Mouse (Mus musculus) limb, embryonic 11.5 days (tissue): Measurements from ENCODE around the gene Klf16. TPM values are rescaled to one million over a fixed set of nuclear protein-coding genes. Genes with fewer than 3 reads are reported as not detected.
"Not testable (repeated sequence)": the region's sequence is repeated elsewhere in the genome, so short reads cannot be mapped to it uniquely, and the experiment has no call there.

Experiments
- ATAC-seq: fragments of 200-750 bp; cut with Nextera tagmentation; 2 replicates; pipeline ENCODE4 v1.8.0; 2017; ENCODE audit warnings: low read depth; ENCODE audit not compliant: insufficient number of reproducible peaks, low FRiP score, low TSS enrichment
- DNase-seq: peaks from one replicate; pipeline ENCODE4 v3.0.0-alpha.2; 2015; ENCODE audit warnings: low spot score
- H3K27ac ChIP-seq: fragments of 300-500 bp; sonication (generic); replicated peaks from 2 replicates; pipeline ENCODE4 v1.5.1; 2014; ENCODE audit warnings: low read depth, mild to moderate bottlenecking, low read length
- H3K27me3 ChIP-seq: fragments of 300-500 bp; sonication (generic); 2 replicates; pipeline ENCODE4 v1.6.1; 2014; ENCODE audit warnings: mild to moderate bottlenecking, low read length, mixed read lengths; ENCODE audit not compliant: control insufficient read depth, insufficient read depth
- H3K36me3 ChIP-seq: fragments of 300-500 bp; sonication (generic); 2 replicates; pipeline ENCODE4 v1.6.1; 2014; ENCODE audit warnings: mild to moderate bottlenecking, low read length, moderate library complexity, mixed read lengths; ENCODE audit not compliant: control insufficient read depth, insufficient read depth
- H3K4me1 ChIP-seq: fragments of 300-500 bp; sonication (generic); 2 replicates; pipeline ENCODE4 v1.6.1; 2014; ENCODE audit warnings: low read length, mixed read lengths; ENCODE audit not compliant: control insufficient read depth, insufficient read depth
- H3K4me2 ChIP-seq: fragments of 300-500 bp; sonication (generic); 2 replicates; pipeline ENCODE4 v1.6.1; 2014; ENCODE audit warnings: low read depth, mild to moderate bottlenecking, moderate library complexity; ENCODE audit not compliant: severe bottlenecking
- H3K4me3 ChIP-seq: fragments of 300-500 bp; sonication (generic); 2 replicates; pipeline ENCODE4 v1.5.1; 2014; ENCODE audit warnings: low read depth, low read length
- H3K9ac ChIP-seq: fragments of 300-500 bp; sonication (generic); 2 replicates; pipeline ENCODE4 v1.6.1; 2014; ENCODE audit warnings: mild to moderate bottlenecking, low read length
- H3K9me3 ChIP-seq: fragments of 300-500 bp; sonication (generic); 2 replicates; pipeline ENCODE4 v1.6.1; 2016; ENCODE audit warnings: low read length; ENCODE audit not compliant: control insufficient read depth
- WGBS: fragments of 180-500 bp; shearing (Covaris S2); extraction: QIAGEN DNeasy Blood & Tissue Kit; methylation state at CpG from one replicate; pipeline ENCODE4 v1.1.7; 2014; 5-methylcytosine and 5-hydroxymethylcytosine counted together
- polyA plus RNA-seq: library from polyadenylated mRNA; unstranded; fragments of >200 nt; fragmentation: Nextera tagmentation; extraction: Ambion mirVana; gene quantifications from 2 replicates; pipeline ENCODE4 v1.2.1, GENCODE M21; 2014

Gene Klf16
- polyA plus RNA-seq, 1 experiment from 2014 or later: 5.7 TPM

DNA sequence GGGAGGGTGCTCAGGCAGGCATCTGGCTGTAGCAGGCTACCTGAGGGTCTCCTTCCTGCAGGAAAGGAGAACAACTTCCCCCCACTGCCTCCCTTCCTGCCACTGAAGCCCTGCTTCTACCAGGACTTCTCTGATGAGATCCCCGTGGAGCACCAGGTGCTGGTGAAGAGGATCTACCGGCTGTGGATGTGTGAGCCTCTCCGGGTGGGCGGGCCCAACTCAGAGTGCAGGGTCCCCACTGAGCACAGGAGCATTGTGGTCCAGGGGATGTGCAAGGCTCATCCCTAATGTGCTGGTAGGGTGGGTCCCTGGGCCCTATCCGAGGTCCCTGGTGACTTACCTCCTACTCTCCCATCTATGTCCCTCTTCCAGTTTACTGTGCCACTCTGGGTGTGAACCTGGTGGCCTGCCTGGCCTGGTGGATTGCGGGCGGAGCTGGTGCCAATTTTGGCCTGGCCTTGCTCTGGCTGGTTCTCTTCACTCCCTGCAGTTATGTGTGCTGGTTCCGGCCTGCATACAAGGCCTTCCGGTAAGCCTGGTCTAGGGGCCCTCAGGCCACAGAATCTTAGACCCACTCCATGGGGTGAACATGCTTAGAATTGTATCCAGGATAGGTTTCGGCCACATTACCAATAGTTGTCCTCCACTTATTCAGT is 32.3 kb upstream of the Klf16 start:
- peaks cover 28% of the 10 kb centered on the region for H3K36me3 ChIP-seq
- no peak for ATAC-seq
- 89% methylated on average over 10 of the region's 10 CpGs for WGBS

GRCm38 (mm10) chr10:80608435-80608834 is 31.3 kb upstream of the Klf16 start:
- WGBS: 87% methylated on average over 3 of the region's 3 CpGs
- no peak overlapping the region for H3K9ac ChIP-seq
- H3K9me3 ChIP-seq: no peaks in the 10 kb centered on the region
- no peak overlapping the region for H3K4me3 ChIP-seq
- H3K4me1 ChIP-seq: peaks cover 8% of the 10 kb centered on the region
- no peaks in the 10 kb centered on the region for H3K27me3 ChIP-seq
- H3K27ac ChIP-seq: no peak overlapping the region
- ATAC-seq: no peak
- peaks cover 25% of the 10 kb centered on the region for H3K36me3 ChIP-seq
- no peak overlapping the region for H3K4me2 ChIP-seq
- no peak for DNase-seq

More for the DNA sequence above, 32.3 kb upstream of the Klf16 start:
- Histone ChIP-seq H3K9me3 (no peaks in the 10 kb centered on the region), H3K4me1 (0 out of 2 replicates have a peak, but pooled peaks cover under 1% of the 10 kb centered on the region), H3K4me3 (no peak overlapping the region), H3K27ac (no peak overlapping the region), H3K9ac (no peak overlapping the region), H3K27me3 (no peaks in the 10 kb centered on the region), H3K4me2 (no peak overlapping the region)
- DNase-seq: no peak

GRCm38 (mm10) chr10:80606737-80607350 is 29.7 kb upstream of the Klf16 start:
- Histone ChIP-seq H3K4me3 (no peak overlapping the region), H3K9ac (no peak overlapping the region), H3K4me2 (no peak overlapping the region), H3K27me3 (no peaks in the 10 kb centered on the region), H3K4me1 (peaks cover 11% of the 10 kb centered on the region), H3K9me3 (no peaks in the 10 kb centered on the region), H3K27ac (no peak overlapping the region), H3K36me3 (peaks cover 19% of the 10 kb centered on the region)
- 96% methylated on average over 34 of the region's 34 CpGs for WGBS
- ATAC-seq (no peak), DNase-seq (no peak)

DNA sequence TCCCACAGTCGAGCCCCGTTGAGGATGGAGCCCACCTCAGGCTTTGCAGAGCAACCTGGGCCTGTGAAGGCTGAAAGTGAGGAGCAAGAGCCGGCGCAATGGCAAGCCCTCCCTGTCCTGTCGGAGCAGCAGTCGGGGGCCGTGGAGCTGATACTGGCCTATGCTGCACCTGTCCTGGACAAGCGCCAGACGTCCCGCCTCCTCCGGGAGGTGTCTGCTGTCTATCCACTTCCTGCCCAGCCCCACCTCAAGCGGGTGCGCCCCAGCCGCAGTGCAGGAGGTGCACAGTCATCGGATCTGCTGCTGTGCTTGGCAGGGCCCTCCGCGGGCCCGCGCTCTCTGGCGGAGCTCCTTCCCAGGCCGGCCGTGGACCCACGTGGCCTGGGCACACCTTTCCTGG is 29.2 kb upstream of the Klf16 start:
- peaks cover 11% of the 10 kb centered on the region for H3K4me1 ChIP-seq
- H3K9ac ChIP-seq: no peak overlapping the region
- no peak for DNase-seq
- ATAC-seq: no peak
- no peak overlapping the region for H3K4me3 ChIP-seq
- no peak overlapping the region for H3K4me2 ChIP-seq
- no peaks in the 10 kb centered on the region for H3K9me3 ChIP-seq
- no peak overlapping the region for H3K27ac ChIP-seq
- no peaks in the 10 kb centered on the region for H3K27me3 ChIP-seq
- H3K36me3 ChIP-seq: peaks cover 16% of the 10 kb centered on the region
- WGBS: 92% methylated on average over 23 of the region's 23 CpGs

DNA sequence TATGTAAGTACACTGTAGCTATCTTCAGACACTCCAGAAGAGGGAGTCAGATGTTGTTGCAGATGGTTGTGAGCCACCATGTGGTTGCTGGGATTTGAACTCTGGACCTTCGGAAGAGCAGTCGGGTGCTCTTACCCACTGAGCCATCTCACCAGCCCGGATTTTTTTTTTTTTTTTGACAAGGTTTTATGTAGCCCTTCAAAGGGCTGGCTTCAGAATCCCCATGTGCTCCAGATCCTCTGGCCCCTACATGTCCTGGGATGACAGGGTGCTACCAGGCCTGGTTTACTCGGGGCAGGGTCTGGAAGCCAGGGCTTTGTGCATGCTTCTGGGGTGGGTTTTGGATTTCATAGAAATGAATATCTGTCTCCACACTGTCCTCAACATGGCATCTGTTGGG is 28.6 kb upstream of the Klf16 start, which contains the start of gene Gm49322:
Gm49322 (plus strand) TSS at position 301 of the 400 bp plus-strand sequence.
- not testable (repeated sequence) for H3K4me2 ChIP-seq, H3K9me3 ChIP-seq, DNase-seq, H3K27me3 ChIP-seq, H3K27ac ChIP-seq, H3K9ac ChIP-seq, H3K4me3 ChIP-seq, ATAC-seq
- peaks cover 11% of the 10 kb centered on the region for H3K4me1 ChIP-seq
- WGBS: 91% methylated on average over 3 of the region's 4 CpGs
- peaks cover 14% of the 10 kb centered on the region for H3K36me3 ChIP-seq

DNA sequence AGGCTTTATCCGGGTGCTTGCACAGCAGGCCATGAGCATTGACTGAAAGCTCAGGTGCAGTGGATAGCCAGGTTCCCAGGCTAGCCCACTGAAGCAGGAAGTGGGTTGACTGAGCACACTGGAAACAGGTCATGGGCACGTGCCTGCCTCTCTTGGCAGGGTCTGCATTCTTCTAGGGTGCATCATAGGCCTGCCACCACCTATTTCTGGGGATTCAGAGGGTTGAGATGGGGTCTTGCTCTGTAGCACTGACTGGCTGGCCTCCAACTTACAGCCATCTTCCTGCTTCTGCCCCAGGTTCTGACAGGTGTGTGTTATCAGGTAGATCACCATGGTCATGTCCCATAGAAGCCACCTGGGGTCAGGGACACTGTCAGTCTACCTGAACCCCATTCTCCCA is 27.9 kb upstream of the Klf16 start:
- no peak for ATAC-seq
- H3K4me1 ChIP-seq: peaks cover 11% of the 10 kb centered on the region
- 94% methylated on average over 2 of the region's 2 CpGs for WGBS
- no peaks in the 10 kb centered on the region for H3K27me3 ChIP-seq
- DNase-seq: no peak
- H3K4me3 ChIP-seq: no peak overlapping the region
- H3K36me3 ChIP-seq: peaks cover 14% of the 10 kb centered on the region
- no peaks in the 10 kb centered on the region for H3K9me3 ChIP-seq
- no peak overlapping the region for H3K27ac ChIP-seq
- H3K4me2 ChIP-seq: no peak overlapping the region
- H3K9ac ChIP-seq: no peak overlapping the region

- peaks cover 14% of the 10 kb centered on the region for H3K36me3 ChIP-seq
- H3K4me2 ChIP-seq: peak overlapping the region; percentile 90; the same call in 1 of the 2 replicates
- H3K9me3 ChIP-seq: no peaks in the 10 kb centered on the region
- no peaks in the 10 kb centered on the region for H3K27me3 ChIP-seq
- no peak overlapping the region for H3K27ac ChIP-seq
- ATAC-seq (no peak), DNase-seq (no peak)
- H3K4me1 ChIP-seq: peaks cover 11% of the 10 kb centered on the region
- 86% methylated on average over 7 of the region's 7 CpGs for WGBS
- H3K9ac ChIP-seq: peak overlapping the region; percentile 53; the same call in 1 of the 2 replicates
- peak overlapping the region; percentile 71 for H3K4me3 ChIP-seq
Observed at GRCm38 (mm10) chr10:80604001-80604509, 26.9 kb upstream of the Klf16 start.

GRCm38 (mm10) chr10:80603364-80603763 is 26.2 kb upstream of the Klf16 start:
- DNase-seq (no peak), ATAC-seq (0 out of 2 replicates have a peak, but pooled peaks have one; percentile 0)
- Histone ChIP-seq H3K36me3 (peaks cover 11% of the 10 kb centered on the region), H3K27ac (peak overlapping the region; percentile 73; the same call in 1 of the 2 replicates), H3K9ac (peak overlapping the region; percentile 53), H3K4me3 (peak overlapping the region; percentile 71), H3K9me3 (no peaks in the 10 kb centered on the region), H3K4me2 (peak overlapping the region; percentile 90), H3K4me1 (peaks cover 11% of the 10 kb centered on the region), H3K27me3 (no peaks in the 10 kb centered on the region)
- WGBS: 34% methylated on average over 7 of the region's 7 CpGs
